Mouse (Mus musculus) MEL (cell line): Measurements from ENCODE around the gene Zdhhc8. TPM values are rescaled to one million over a fixed set of nuclear protein-coding genes. Genes with fewer than 3 reads are reported as not detected.
A peak's percentile ranks its signal among the peaks of the same experiment; 100 is the strongest.

Source experiments
- DNase-seq: peaks from one replicate; pipeline ENCODE4 v3.0.0; 2011; ENCODE audit warnings: low read depth, low spot score
- H3K27ac ChIP-seq: 2 replicates; pipeline ENCODE4 v1.5.1; 2012; ENCODE audit warnings: low read depth, mild to moderate bottlenecking, control low read depth, low read length, moderate library complexity; ENCODE audit not compliant: control insufficient read depth
- H3K27me3 ChIP-seq, 2 experiments: fragments of 150-350 bp in 1 of 2; sonication (generic) in 1 of 2; 2 replicates each; pipeline ENCODE4 v1.6.1; 2012; ENCODE audit warnings: low read length in 2 of 2, mild to moderate bottlenecking in 2 of 2, improper control_type of control experiment in 1 of 2, moderate library complexity in 1 of 2; ENCODE audit not compliant: insufficient read depth in 2 of 2, control insufficient read depth in 1 of 2
- H3K36me3 ChIP-seq, 2 experiments: 2 replicates each; pipeline ENCODE4 v1.6.1; 2012 to 2014; ENCODE audit warnings: low read length in 2 of 2, improper control_type of control experiment in 1 of 2, inconsistent platforms in 1 of 2, mild to moderate bottlenecking in 1 of 2; ENCODE audit not compliant: insufficient read depth in 2 of 2, control insufficient read depth in 1 of 2
- H3K4me1 ChIP-seq, 2 experiments: fragments of 150-350 bp in 1 of 2; sonication (generic) in 1 of 2; 2 replicates each; pipeline ENCODE4 v1.6.1; 2012; ENCODE audit warnings: low read length in 2 of 2, improper control_type of control experiment in 1 of 2, mild to moderate bottlenecking in 1 of 2; ENCODE audit not compliant: insufficient read depth in 2 of 2, control insufficient read depth in 1 of 2
- H3K4me3 ChIP-seq, 2 experiments: fragments of 150-350 bp in 1 of 2; sonication (generic) in 1 of 2; 2 replicates each; pipeline ENCODE4 v1.5.1; 2012; ENCODE audit warnings: low read depth in 2 of 2, low read length in 2 of 2, mild to moderate bottlenecking in 2 of 2, moderate library complexity in 2 of 2, control low read depth in 1 of 2, improper control_type of control experiment in 1 of 2; ENCODE audit not compliant: control insufficient read depth in 1 of 2, insufficient read depth in 1 of 2
- H3K79me2 ChIP-seq: 2 replicates; pipeline ENCODE4 v1.6.1; 2012; ENCODE audit warnings: mild to moderate bottlenecking, low read length, moderate library complexity; ENCODE audit not compliant: control insufficient read depth, poor library complexity, insufficient read depth
- H3K9ac ChIP-seq: 2 replicates; pipeline ENCODE4 v1.6.1; 2012; ENCODE audit warnings: low read depth, mild to moderate bottlenecking, control low read depth, low read length, moderate library complexity; ENCODE audit not compliant: control insufficient read depth, poor library complexity, severe bottlenecking
- H3K9me3 ChIP-seq: fragments of 150-350 bp; sonication (generic); replicated peaks from 2 replicates; pipeline ENCODE4 v1.6.1; 2012; ENCODE audit warnings: mild to moderate bottlenecking, low read length, improper control_type of control experiment, moderate library complexity; ENCODE audit not compliant: insufficient read depth
- BHLHE40 ChIP-seq: IDR thresholded peaks from 2 replicates; pipeline ENCODE4 v1.6.1; 2012; ENCODE audit warnings: low read depth, mild to moderate bottlenecking, inconsistent platforms, low read length, improper control_type of control experiment, borderline replicate concordance
- CHD1 ChIP-seq: IDR thresholded peaks from 2 replicates; pipeline ENCODE4 v1.6.1; 2012; ENCODE audit warnings: low read depth, mild to moderate bottlenecking, inconsistent platforms, low read length, improper control_type of control experiment
- CTCF ChIP-seq, 3 experiments: IDR thresholded peaks in 2 of 3; conservative IDR thresholded peaks in 1 of 3; 2 replicates each; pipeline ENCODE4 v1.5.1; 2011 to 2012; ENCODE audit warnings: low read length in 3 of 3, low read depth in 2 of 3, mild to moderate bottlenecking in 2 of 3, improper control_type of control experiment in 1 of 3, inconsistent platforms in 1 of 3, mixed read lengths in 1 of 3, moderate library complexity in 1 of 3; ENCODE audit not compliant: control insufficient read depth in 1 of 3, insufficient read depth in 1 of 3, poor library complexity in 1 of 3, severe bottlenecking in 1 of 3
- E2F4 ChIP-seq: IDR thresholded peaks from 2 replicates; pipeline ENCODE4 v1.6.1; 2011; ENCODE audit warnings: low read depth, low read length, improper control_type of control experiment, borderline replicate concordance
- ELF1 ChIP-seq: IDR thresholded peaks from 2 replicates; pipeline ENCODE4 v1.6.1; 2014; ENCODE audit warnings: low read depth, mild to moderate bottlenecking, inconsistent platforms, low read length, improper control_type of control experiment, moderate library complexity
- ETS1 ChIP-seq: IDR thresholded peaks from 2 replicates; pipeline ENCODE4 v1.6.1; 2012; ENCODE audit warnings: low read depth, mild to moderate bottlenecking, inconsistent platforms, low read length, improper control_type of control experiment, moderate library complexity
- GABPA ChIP-seq: IDR thresholded peaks from 2 replicates; pipeline ENCODE4 v1.6.1; 2012; ENCODE audit warnings: low read depth, mild to moderate bottlenecking, inconsistent platforms, low read length, improper control_type of control experiment, moderate library complexity
- GATA1 ChIP-seq: IDR thresholded peaks from 2 replicates; pipeline ENCODE4 v1.6.1; 2011; ENCODE audit warnings: low read depth, low read length, improper control_type of control experiment
- HCFC1 ChIP-seq: IDR thresholded peaks from 2 replicates; pipeline ENCODE4 v1.6.1; 2012; ENCODE audit warnings: low read depth, mild to moderate bottlenecking, inconsistent platforms, low read length, improper control_type of control experiment, moderate library complexity
- JUND ChIP-seq: IDR thresholded peaks from 2 replicates; pipeline ENCODE4 v1.6.1; 2011; ENCODE audit warnings: low read depth, mild to moderate bottlenecking, improper control_type of control experiment, low read length
- KAT2A ChIP-seq: conservative IDR thresholded peaks from 2 replicates; pipeline ENCODE4 v1.6.1; 2012; ENCODE audit warnings: low read depth, low read length, improper control_type of control experiment, inconsistent platforms
- MAX ChIP-seq: IDR thresholded peaks from 2 replicates; pipeline ENCODE4 v1.6.1; 2011; ENCODE audit warnings: low read length, improper control_type of control experiment
- MAZ ChIP-seq: IDR thresholded peaks from 2 replicates; pipeline ENCODE4 v1.6.1; 2012; ENCODE audit warnings: low read depth, mild to moderate bottlenecking, inconsistent platforms, low read length, improper control_type of control experiment
- MEF2A ChIP-seq: IDR thresholded peaks from 2 replicates; pipeline ENCODE4 v1.6.1; 2014; ENCODE audit warnings: low read depth, mild to moderate bottlenecking, inconsistent platforms, low read length, improper control_type of control experiment; ENCODE audit not compliant: poor library complexity, insufficient replicate concordance, severe bottlenecking; ENCODE audit errors: extremely low read depth
- MXI1 ChIP-seq: IDR thresholded peaks from 2 replicates; pipeline ENCODE4 v1.6.1; 2011; ENCODE audit warnings: mild to moderate bottlenecking, low read depth, low read length, improper control_type of control experiment
- MYB ChIP-seq: IDR thresholded peaks from 2 replicates; pipeline ENCODE4 v1.6.1; 2011; ENCODE audit warnings: mild to moderate bottlenecking, low read depth, low read length, improper control_type of control experiment
- MYC ChIP-seq: IDR thresholded peaks from 2 replicates; pipeline ENCODE4 v1.6.1; 2011; ENCODE audit warnings: low read depth, mild to moderate bottlenecking, low read length, improper control_type of control experiment, moderate library complexity
- NELFE ChIP-seq: IDR thresholded peaks from 2 replicates; pipeline ENCODE4 v1.6.1; 2011; ENCODE audit warnings: low read depth, low read length, improper control_type of control experiment
- NRF1 ChIP-seq: IDR thresholded peaks from 2 replicates; pipeline ENCODE4 v1.6.1; 2014; ENCODE audit warnings: low read depth, mild to moderate bottlenecking, inconsistent platforms, low read length, improper control_type of control experiment, moderate library complexity; ENCODE audit not compliant: poor library complexity, insufficient read depth, severe bottlenecking
- POLR2A ChIP-seq, 2 experiments: IDR thresholded peaks; 2 replicates each; pipeline ENCODE4 v1.6.1; 2011 to 2012; ENCODE audit warnings: low read length in 2 of 2, mild to moderate bottlenecking in 2 of 2, control low read depth in 1 of 2, improper control_type of control experiment in 1 of 2, low read depth in 1 of 2, moderate library complexity in 1 of 2; ENCODE audit not compliant: control insufficient read depth in 1 of 2, insufficient read depth in 1 of 2, poor library complexity in 1 of 2
- POLR2AphosphoS5 ChIP-seq: IDR thresholded peaks from 2 replicates; pipeline ENCODE4 v1.6.1; 2012; ENCODE audit warnings: low read depth, borderline replicate concordance, mild to moderate bottlenecking, inconsistent platforms, low read length, moderate library complexity, mixed read lengths
- TAL1 ChIP-seq: IDR thresholded peaks from 2 replicates; pipeline ENCODE4 v1.6.1; 2012; ENCODE audit warnings: mild to moderate bottlenecking, inconsistent platforms, low read length, moderate library complexity, mixed read lengths
- TBP ChIP-seq: IDR thresholded peaks from 2 replicates; pipeline ENCODE4 v1.8.0; 2011; ENCODE audit warnings: low read depth, low read length, improper control_type of control experiment
- TCF12 ChIP-seq: IDR thresholded peaks from 2 replicates; pipeline ENCODE4 v1.6.1; 2014; ENCODE audit warnings: low read depth, mild to moderate bottlenecking, inconsistent platforms, low read length, improper control_type of control experiment, moderate library complexity
- UBTF ChIP-seq: IDR thresholded peaks from 2 replicates; pipeline ENCODE4 v1.6.1; 2012; ENCODE audit warnings: low read depth, mild to moderate bottlenecking, inconsistent platforms, low read length, improper control_type of control experiment, moderate library complexity, borderline replicate concordance; ENCODE audit not compliant: insufficient read depth
- USF1 ChIP-seq: IDR thresholded peaks from 2 replicates; pipeline ENCODE4 v1.6.1; 2014; ENCODE audit warnings: low read depth, mild to moderate bottlenecking, inconsistent platforms, low read length, improper control_type of control experiment, moderate library complexity
- USF2 ChIP-seq, 2 experiments: IDR thresholded peaks; 2 replicates each; pipeline ENCODE4 v1.6.1; 2011 to 2012; ENCODE audit warnings: improper control_type of control experiment in 2 of 2, low read length in 2 of 2, borderline replicate concordance in 1 of 2, inconsistent platforms in 1 of 2, low read depth in 1 of 2, mild to moderate bottlenecking in 1 of 2; ENCODE audit not compliant: insufficient read depth in 1 of 2
- ZC3H11A ChIP-seq: IDR thresholded peaks from 2 replicates; pipeline ENCODE4 v1.6.1; 2012; ENCODE audit warnings: low read depth, mild to moderate bottlenecking, inconsistent platforms, low read length, improper control_type of control experiment
- ZMIZ1 ChIP-seq: IDR thresholded peaks from 2 replicates; pipeline ENCODE4 v1.6.1; 2012; ENCODE audit warnings: low read depth, mild to moderate bottlenecking, inconsistent platforms, low read length, improper control_type of control experiment, moderate library complexity
- ZNF384 ChIP-seq: IDR thresholded peaks from 2 replicates; pipeline ENCODE4 v1.6.1; 2012; ENCODE audit warnings: low read depth, mild to moderate bottlenecking, inconsistent platforms, low read length, improper control_type of control experiment
- polyA plus RNA-seq, 2 experiments: library from polyadenylated mRNA; stranded (reverse) in 1 of 2; unstranded in 1 of 2; fragments of >175 nt in 1 of 2; fragments of >200 nt in 1 of 2; gene quantifications; 2 replicates each; pipeline versions ENCODE4 v1.2.1 to v1.2.4; 2012; ENCODE audit warnings: low replicate concordance in 2 of 2, low read depth in 1 of 2; ENCODE audit not compliant: insufficient read length in 2 of 2, insufficient read depth in 1 of 2, missing spikeins in 1 of 2
- total RNA-seq: library from RNA; depleted of rRNA; stranded (reverse); fragments of 300-350 nt; gene quantifications from 2 replicates; pipeline ENCODE4 v1.2.3, GENCODE M21; 2012

The Zdhhc8 gene
- total and polyA plus RNA-seq, 3 experiments = 9.6 to 33.2 TPM; not detected in 1

DNA sequence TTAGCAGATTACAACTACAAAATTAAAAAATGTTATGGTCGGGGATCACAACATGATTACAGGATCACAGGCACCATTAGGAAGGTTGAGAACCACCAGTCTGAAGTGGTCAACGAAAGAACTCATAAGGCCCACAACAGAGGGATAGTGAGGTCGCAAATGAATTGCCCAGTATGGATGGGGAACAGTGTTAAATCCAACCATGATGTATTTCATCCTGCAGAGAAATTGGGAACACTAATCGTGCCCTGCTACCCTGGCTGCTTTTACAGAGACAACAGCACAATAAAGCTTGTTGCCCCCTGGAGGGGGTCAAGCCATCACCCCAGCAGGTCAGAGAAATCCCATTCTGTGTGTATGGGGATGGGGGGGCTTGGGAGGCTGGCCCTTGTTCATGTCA, 15.3 kb upstream of the Zdhhc8 start:
- Histone ChIP-seq H3K4me3 (peak overlapping the region; percentile 53 to 94), H3K36me3 (peaks cover 32 to 40% of the 10 kb centered on the region in 2 experiments), H3K79me2 (peaks cover 57% of the 10 kb centered on the region), H3K9ac (peak overlapping the region; percentile 93), H3K4me1 (peaks cover 4 to 18% of the 10 kb centered on the region in 2 experiments; a peak in 3 of 4 replicates), H3K27ac (peak overlapping the region; percentile 88), H3K9me3 (no peaks in the 10 kb centered on the region), H3K27me3 (no peaks in the 10 kb centered on the region)
- TF ChIP-seq CHD1 = no peak
- no peak for TF ChIP-seq USF1
- peak in 1 of 2 experiments; percentile 36; a peak in 1 of 4 replicates for TF ChIP-seq POLR2A (IDR thresholded peaks at IDR 0.05; ENCODE audit: control insufficient read depth in 1 of 2, insufficient read depth in 1 of 2, low read depth in 1 of 2, low read length in 2 of 2, poor library complexity in 1 of 2)
- TF ChIP-seq MYB = no peak
- TF ChIP-seq USF2 (IDR thresholded peaks at IDR 0.05; ENCODE audit: borderline replicate concordance in 1 of 2, insufficient read depth in 1 of 2, low read depth in 1 of 2, low read length in 2 of 2) = no peak
- TF ChIP-seq UBTF = no peak
- no peak for TF ChIP-seq MYC
- no peak for TF ChIP-seq NELFE
- no peak for TF ChIP-seq MEF2A
- no peak for TF ChIP-seq GATA1
- TF ChIP-seq CTCF (IDR thresholded peaks at IDR 0.05 in 2 of 3, conservative IDR thresholded peaks at IDR 0.05 in 1 of 3; ENCODE audit: control insufficient read depth in 1 of 3, insufficient read depth in 1 of 3, low read depth in 2 of 3, low read length in 3 of 3, poor library complexity in 1 of 3, severe bottlenecking in 1 of 3) = no peak
- TF ChIP-seq MXI1 = no peak; the same call in 1 of the 2 replicates
- TF ChIP-seq ZMIZ1 = peak; percentile 41; the same call in 1 of the 2 replicates
- no peak for TF ChIP-seq ZC3H11A
- no peak for TF ChIP-seq TCF12
- DNase-seq = peak; percentile 32

- Histone ChIP-seq H3K9ac (peak overlapping the region; percentile 93), H3K4me1 (peaks cover 4 to 18% of the 10 kb centered on the region in 2 experiments; a peak in 3 of 4 replicates), H3K27ac (peak overlapping the region; percentile 88), H3K9me3 (no peaks in the 10 kb centered on the region), H3K4me3 (peak overlapping the region; percentile 53 to 94), H3K36me3 (peaks cover 38 to 44% of the 10 kb centered on the region in 2 experiments), H3K79me2 (peaks cover 62% of the 10 kb centered on the region), H3K27me3 (no peaks in the 10 kb centered on the region)
- DNase-seq = peak; percentile 90
- no peak for TF ChIP-seq JUND
- TF ChIP-seq NRF1 = no peak
- peak; percentile 24; the same call in 1 of the 2 replicates for TF ChIP-seq TBP
- no peak for TF ChIP-seq ELF1
- TF ChIP-seq GABPA = no peak
- TF ChIP-seq E2F4 = no peak
- TF ChIP-seq BHLHE40 = no peak
- TF ChIP-seq USF1 = no peak
- TF ChIP-seq ZNF384 = no peak
- peak; percentile 64 for TF ChIP-seq ETS1
- TF ChIP-seq HCFC1 = peak; percentile 61; the same call in 1 of the 2 replicates
- no peak for TF ChIP-seq UBTF
- TF ChIP-seq MAZ = no peak
- no peak for TF ChIP-seq MEF2A
- no peak for TF ChIP-seq NELFE
- TF ChIP-seq KAT2A = no peak
- TF ChIP-seq MAX = no peak
- no peak; the same call in 1 of the 2 replicates for TF ChIP-seq POLR2AphosphoS5
- no peak for TF ChIP-seq TAL1
Observed at GRCm38 (mm10) chr16:18249364-18249967, 14.5 kb upstream of the Zdhhc8 start.
